Mouse (Mus musculus) adrenal gland, postnatal 14 days (tissue): ENCODE results near the gene Gm28305. TPM values are rescaled to one million over a fixed set of nuclear protein-coding genes. Genes with fewer than 3 reads are reported as not detected.

Experiments used
- total RNA-seq: library from RNA; stranded (reverse); gene quantifications from 2 replicates; pipeline ENCODE4 v1.2.3, GENCODE M21; 2021

Gm28305 gene
- total RNA-seq, 1 experiment from 2014 or later: not detected

Other genes starting within 250 kb of the Gm28305 start
- gene Nphp3, start 38.1 kb upstream of the Gm28305 start, total RNA-seq: 3.0 and 4.7 TPM in 2 replicates
- 32.9 and 36.5 TPM in 2 replicates for gene Uba5, start 22.5 kb downstream of the Gm28305 start, total RNA-seq
- gene Acad11, start 22.7 kb downstream of the Gm28305 start, total RNA-seq: 102 and 121 TPM in 2 replicates
- 0.33 and 1.6 TPM in 2 replicates for gene Ackr4, start 86.3 kb downstream of the Gm28305 start, total RNA-seq
- 39.8 and 43.7 TPM in 2 replicates for gene Dnajc13, start 222.3 kb downstream of the Gm28305 start, total RNA-seq